Mouse (Mus musculus) E14TG2a.4 (cell line): ENCODE measurements around the gene Mettl11b.

Experiments used
- H3K27me3 ChIP-seq: 2 replicates; pipeline ENCODE4 v1.6.1; 2014; ENCODE audit warnings: low read length, control low read depth; ENCODE audit not compliant: insufficient read depth
- H3K36me3 ChIP-seq: 2 replicates; pipeline ENCODE4 v1.6.1; 2014; ENCODE audit warnings: low read length, control low read depth; ENCODE audit not compliant: insufficient read depth
- H3K4me1 ChIP-seq: replicated peaks from 2 replicates; pipeline ENCODE4 v1.6.1; 2014; ENCODE audit warnings: low read depth, low read length, control low read depth
- H3K4me3 ChIP-seq: replicated peaks from 2 replicates; pipeline ENCODE4 v1.5.1; 2014; ENCODE audit warnings: mild to moderate bottlenecking, low read length
- H3K9me3 ChIP-seq: 2 replicates; pipeline ENCODE4 v1.6.1; 2014; ENCODE audit warnings: low read length, control low read depth
- CTCF ChIP-seq: conservative IDR thresholded peaks from 2 replicates; pipeline ENCODE4 v1.5.1; 2014; ENCODE audit warnings: low read length
- NANOG ChIP-seq: IDR thresholded peaks from 2 replicates; pipeline ENCODE4 v1.6.1; 2014; ENCODE audit warnings: borderline replicate concordance, low read length, mixed read lengths
- POU5F1 ChIP-seq: IDR thresholded peaks from 2 replicates; pipeline ENCODE4 v1.6.1; 2014; ENCODE audit warnings: low read length, borderline replicate concordance

Gene Mettl11b

DNA sequence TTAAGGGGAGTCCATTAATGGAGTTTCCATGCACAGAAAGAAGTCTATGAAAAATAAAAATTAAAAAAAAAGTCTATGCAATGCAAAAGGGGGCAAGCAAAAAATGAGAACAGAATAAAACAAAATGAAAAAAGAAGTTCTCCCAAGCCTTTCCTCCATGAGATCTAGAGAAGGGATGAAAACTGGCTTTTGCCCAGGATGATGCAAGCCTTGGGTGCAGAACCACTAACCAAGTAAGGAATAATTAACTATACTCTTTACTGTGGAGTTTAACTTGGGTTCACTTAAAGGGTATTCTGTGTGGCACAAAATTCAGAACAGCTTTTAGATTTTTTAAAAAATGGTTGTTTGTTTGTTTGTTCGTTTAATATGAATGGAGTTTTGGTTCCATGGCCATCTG, 62.6 kb downstream of the Mettl11b start:
- no peaks in the 10 kb centered on the region for H3K4me1 ChIP-seq
- H3K27me3 ChIP-seq = no peaks in the 10 kb centered on the region; the same call in 1 of the 2 replicates
- H3K4me3 ChIP-seq = no peak overlapping the region
- no peaks in the 10 kb centered on the region for H3K36me3 ChIP-seq
- H3K9me3 ChIP-seq = no peaks in the 10 kb centered on the region
- TF ChIP-seq NANOG = no peak
- TF ChIP-seq POU5F1 = no peak
- no peak for TF ChIP-seq CTCF

DNA sequence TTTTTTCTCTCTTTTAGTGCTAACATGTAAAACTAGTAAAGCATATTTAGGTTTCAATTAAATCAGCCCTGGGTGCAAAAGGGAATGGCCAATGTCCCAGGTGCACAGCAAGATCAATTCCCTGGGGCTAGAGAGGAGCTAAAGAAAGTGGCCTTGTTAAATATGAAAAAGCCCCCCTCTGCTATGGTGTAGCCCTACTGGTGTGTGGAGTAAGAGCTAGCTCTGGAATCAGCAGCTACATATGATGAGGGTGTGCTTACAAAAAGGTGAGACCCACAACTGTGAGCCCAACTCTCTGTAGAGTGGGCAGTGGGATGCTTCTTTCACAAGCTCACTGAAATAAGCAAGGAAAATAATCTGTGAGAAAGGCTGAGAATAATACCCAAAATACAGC, 66.5 kb downstream of the Mettl11b start:
- Histone ChIP-seq H3K27me3 (no peaks in the 10 kb centered on the region), H3K36me3 (no peaks in the 10 kb centered on the region), H3K4me3 (no peak overlapping the region), H3K4me1 (no peaks in the 10 kb centered on the region), H3K9me3 (0 out of 2 replicates have a peak, but pooled peaks cover 3% of the 10 kb centered on the region)
- TF ChIP-seq POU5F1 (no peak), NANOG (no peak), CTCF (no peak)

DNA sequence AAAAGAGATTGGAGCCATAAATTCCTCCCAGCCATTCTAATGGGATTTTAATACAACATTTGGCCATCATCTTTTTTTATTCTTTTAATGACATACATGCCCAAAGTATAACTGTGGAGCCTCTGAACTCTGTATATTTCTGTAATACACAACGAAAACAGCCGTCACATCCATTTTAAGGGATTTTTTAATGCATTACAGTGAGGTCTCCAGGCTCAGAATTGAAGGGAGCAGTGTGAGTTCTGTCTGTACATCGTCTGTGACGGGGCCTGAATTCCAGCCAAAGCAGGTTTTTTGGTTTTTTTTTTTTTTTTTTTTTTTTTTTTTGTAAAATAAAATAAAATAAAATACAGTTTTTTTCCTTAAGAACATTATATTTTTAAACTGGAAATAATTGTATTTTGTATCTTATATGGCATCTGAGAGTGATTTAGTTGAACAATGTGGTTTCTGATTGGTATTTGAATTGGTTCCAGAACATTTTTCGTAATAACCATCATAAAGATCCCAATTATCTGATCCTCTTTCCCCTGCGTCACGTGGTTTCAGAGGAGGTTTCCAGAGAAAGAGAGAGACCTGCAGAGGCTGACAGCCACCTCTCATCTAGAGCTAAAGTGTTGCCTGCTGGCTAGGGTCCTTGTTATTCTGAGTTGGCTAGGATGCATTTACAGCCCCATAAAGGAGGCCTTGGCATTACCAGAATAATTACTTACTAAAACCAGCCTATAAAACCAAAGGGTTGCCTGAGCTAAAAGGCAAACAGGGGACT, 67.1 kb downstream of the Mettl11b start:
- Histone ChIP-seq H3K4me3 (no peak overlapping the region), H3K4me1 (no peaks in the 10 kb centered on the region), H3K9me3 (peaks cover 7% of the 10 kb centered on the region; the same call in 1 of the 2 replicates), H3K36me3 (no peaks in the 10 kb centered on the region), H3K27me3 (no peaks in the 10 kb centered on the region)
- no peak for TF ChIP-seq NANOG

DNA sequence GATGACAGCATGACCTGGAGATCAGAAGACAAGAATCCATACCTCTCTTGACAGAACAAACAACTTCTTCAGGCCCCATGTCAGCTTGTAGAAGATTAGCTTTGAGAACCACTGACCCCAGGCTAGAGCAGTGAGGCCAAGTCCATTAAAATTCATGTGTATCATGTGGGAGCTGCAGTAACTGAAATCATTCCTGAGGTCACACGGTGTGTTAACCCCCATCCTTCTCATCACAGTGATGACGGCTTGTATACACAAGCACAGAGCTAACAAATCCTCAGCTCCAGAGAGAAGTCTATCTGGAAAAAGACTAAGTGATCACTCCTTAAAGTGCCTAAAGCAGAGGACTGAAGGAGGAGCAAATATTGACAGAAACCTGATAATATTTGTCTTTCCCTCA, 68.0 kb downstream of the Mettl11b start:
- H3K4me1 ChIP-seq = no peaks in the 10 kb centered on the region
- peaks cover 14% of the 10 kb centered on the region; the same call in 1 of the 2 replicates for H3K9me3 ChIP-seq
- no peak overlapping the region for H3K4me3 ChIP-seq
- TF ChIP-seq POU5F1 (no peak), CTCF (no peak), NANOG (no peak)
- no peaks in the 10 kb centered on the region for H3K27me3 ChIP-seq
- no peaks in the 10 kb centered on the region for H3K36me3 ChIP-seq

DNA sequence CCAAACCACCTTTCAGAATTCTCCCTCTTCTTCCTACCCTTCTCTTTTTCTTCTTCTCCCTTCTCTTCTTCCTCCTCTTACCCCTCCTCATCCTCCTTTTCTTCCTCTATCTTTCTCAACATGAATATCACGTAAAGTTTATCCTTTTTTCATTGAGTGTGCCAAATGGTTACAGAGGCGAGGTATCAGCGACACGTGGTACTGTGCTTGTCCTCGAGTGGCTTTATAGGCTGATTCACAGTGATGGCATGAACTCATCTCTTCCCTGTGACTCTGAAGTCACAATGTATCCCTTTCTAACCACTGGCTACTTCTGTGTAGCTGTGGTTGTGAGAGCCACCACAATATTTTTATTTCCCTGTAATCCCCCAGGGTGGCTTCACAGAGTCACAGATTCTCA, 68.6 kb downstream of the Mettl11b start:
- Histone ChIP-seq H3K9me3 (peaks cover 19% of the 10 kb centered on the region), H3K27me3 (no peaks in the 10 kb centered on the region), H3K4me1 (no peaks in the 10 kb centered on the region), H3K36me3 (no peaks in the 10 kb centered on the region), H3K4me3 (no peak overlapping the region)
- no peak for TF ChIP-seq POU5F1
- TF ChIP-seq NANOG = no peak
- TF ChIP-seq CTCF = no peak
